ENCODE assay signal across 32 mouse cellular contexts in genomic region chr2:130383205-130383604, GRCm38 (mm10). TPM values are rescaled to one million over a fixed set of nuclear protein-coding genes. Genes with fewer than 3 reads are reported as not detected.
"Had no signal": no experiment of that assay in that cellular context is flagged by ENCODE, and none has a peak within 500 bp of the region (broad histone marks: within the 10 kb centered on the region; RNA-seq: fewer than 3 reads in every experiment).

No protein-coding gene starts in this region.

- H3K9ac ChIP-seq: heart, embryonic 12.5 days; hindbrain, embryonic 13.5 days; hindbrain, embryonic 15.5 days; limb, embryonic 13.5 days; limb, embryonic 15.5 days; liver, embryonic 12.5 days; liver, embryonic 14.5 days had no signal

- DNase-seq: gastrocnemius, adult 2 months; gastrocnemius, postnatal 10 days; gastrocnemius, postnatal 25 days; heart, adult 18-20 months; heart, postnatal 14 days; heart, postnatal 36 days; kidney, adult 18-20 months; kidney, adult 8-10 months; kidney, postnatal 25 days; layer of hippocampus, adult 9-11 months; layer of hippocampus, postnatal 36 days; left cerebral cortex, postnatal 4 days had no signal

- ATAC-seq: hindbrain, postnatal 0 days; intestine, embryonic 16.5 days; liver, embryonic 12.5 days had no signal

- H3K4me2 ChIP-seq: heart, embryonic 12.5 days; hindbrain, embryonic 13.5 days; hindbrain, embryonic 15.5 days; limb, embryonic 13.5 days; limb, embryonic 15.5 days; liver, embryonic 12.5 days had no signal

- H3K27ac ChIP-seq: gastrocnemius, adult 2 months; heart, embryonic 10.5 days; hindbrain, embryonic 13.5 days; hindbrain, embryonic 15.5 days; hindbrain, postnatal 0 days; limb, embryonic 13.5 days; limb, embryonic 15.5 days; liver, embryonic 12.5 days; liver, embryonic 14.5 days had no signal

- H3K9me3 ChIP-seq: heart, embryonic 10.5 days; hindbrain, embryonic 13.5 days; hindbrain, embryonic 15.5 days; limb, embryonic 13.5 days; limb, embryonic 15.5 days; liver, embryonic 12.5 days had no signal

- H3K27me3 ChIP-seq: hindbrain, embryonic 15.5 days; limb, embryonic 15.5 days had no signal

- H3K36me3 ChIP-seq: heart, embryonic 10.5 days; heart, embryonic 12.5 days; hindbrain, embryonic 13.5 days; hindbrain, embryonic 15.5 days; limb, embryonic 13.5 days; limb, embryonic 15.5 days; liver, embryonic 12.5 days had no signal

- H3K4me3 ChIP-seq: gastrocnemius, adult 2 months; heart, embryonic 10.5 days; heart, embryonic 12.5 days; hindbrain, embryonic 13.5 days; hindbrain, embryonic 15.5 days; limb, embryonic 13.5 days; limb, embryonic 15.5 days; liver, embryonic 12.5 days had no signal

- H3K4me1 ChIP-seq: heart, embryonic 10.5 days; heart, embryonic 12.5 days; hindbrain, embryonic 13.5 days; hindbrain, embryonic 15.5 days; limb, embryonic 13.5 days; limb, embryonic 15.5 days; liver, embryonic 12.5 days had no signal

RNA-seq across cellular contexts. Expression of gene Gm28372, which starts 21.8 kb away (rescaled TPM):
- polyA plus RNA-seq: frontal cortex, adult 2 months; heart, embryonic 10.5 days; heart, embryonic 14.5 days; heart, embryonic 16.5 days; hindbrain, embryonic 11.5 days; hindbrain, embryonic 13.5 days; intestine, embryonic 14.5 days; intestine, embryonic 16.5 days; kidney, embryonic 16.5 days; large intestine, adult 2 months; limb, embryonic 11.5 days; limb, embryonic 15.5 days; liver, adult 2 months; liver, embryonic 12.5 days; liver, embryonic 14.5 days; liver, embryonic 16.5 days had no signal

RNA-seq across cellular contexts. Expression of gene 1700020A23Rik, which starts 21.9 kb away (rescaled TPM):
- polyA plus RNA-seq: frontal cortex, adult 2 months; heart, embryonic 12.5 days; heart, embryonic 14.5 days; heart, embryonic 16.5 days; hindbrain, embryonic 11.5 days; intestine, embryonic 14.5 days; kidney, embryonic 16.5 days; large intestine, adult 2 months; limb, embryonic 11.5 days; limb, embryonic 13.5 days; limb, embryonic 15.5 days; liver, adult 2 months; liver, embryonic 12.5 days; liver, embryonic 14.5 days; liver, embryonic 16.5 days had no signal

RNA-seq across cellular contexts. Expression of gene Tmem239, which starts 23.1 kb away (rescaled TPM):
- polyA plus RNA-seq: frontal cortex, adult 2 months; heart, embryonic 10.5 days; heart, embryonic 12.5 days; heart, embryonic 14.5 days; heart, embryonic 16.5 days; hindbrain, embryonic 11.5 days; hindbrain, postnatal 0 days; intestine, embryonic 14.5 days; intestine, embryonic 16.5 days; kidney, embryonic 16.5 days; large intestine, adult 2 months; limb, embryonic 13.5 days; liver, adult 2 months; liver, embryonic 12.5 days; liver, embryonic 14.5 days; liver, embryonic 16.5 days had no signal
